Mouse (Mus musculus) hindbrain, embryonic 15.5 days (tissue): ENCODE data around the gene Pdk2. TPM values are rescaled to one million over a fixed set of nuclear protein-coding genes. Genes with fewer than 3 reads are reported as not detected.

Source experiments
- ATAC-seq: fragments of 200-750 bp; cut with Nextera tagmentation; 2 replicates; pipeline ENCODE4 v1.8.0; 2017; ENCODE audit warnings: low read depth, moderate number of reproducible peaks, moderate TSS enrichment; ENCODE audit not compliant: low FRiP score
- H3K27ac ChIP-seq: fragments of 300-500 bp; sonication (generic); replicated peaks from 2 replicates; pipeline ENCODE4 v1.5.1; 2015; ENCODE audit warnings: mild to moderate bottlenecking, inconsistent platforms
- H3K27me3 ChIP-seq: fragments of 300-500 bp; sonication (generic); 2 replicates; pipeline ENCODE4 v1.6.1; 2015; ENCODE audit warnings: control low read depth, inconsistent platforms
- H3K36me3 ChIP-seq: fragments of 300-500 bp; sonication (generic); 2 replicates; pipeline ENCODE4 v1.6.1; 2015; ENCODE audit warnings: control low read depth, inconsistent platforms
- H3K4me1 ChIP-seq: fragments of 300-500 bp; sonication (generic); replicated peaks from 2 replicates; pipeline ENCODE4 v1.6.1; 2015; ENCODE audit warnings: control low read depth, inconsistent platforms
- H3K4me2 ChIP-seq: fragments of 300-500 bp; sonication (generic); 2 replicates; pipeline ENCODE4 v1.6.1; 2015; ENCODE audit warnings: moderate library complexity, mild to moderate bottlenecking, inconsistent platforms
- H3K4me3 ChIP-seq: fragments of 300-500 bp; sonication (generic); 2 replicates; pipeline ENCODE4 v1.5.1; 2015; ENCODE audit warnings: mild to moderate bottlenecking, inconsistent platforms
- H3K9ac ChIP-seq: fragments of 300-500 bp; sonication (generic); 2 replicates; pipeline ENCODE4 v1.6.1; 2015; ENCODE audit warnings: inconsistent platforms
- H3K9me3 ChIP-seq: fragments of 300-500 bp; sonication (generic); 2 replicates; pipeline ENCODE4 v1.6.1; 2016; ENCODE audit warnings: control low read depth, inconsistent platforms
- WGBS: fragments of 180-500 bp; shearing (Covaris S2); methylation state at CpG from one replicate; pipeline ENCODE4 v1.1.7; 2015; 5-methylcytosine and 5-hydroxymethylcytosine counted together
- polyA plus RNA-seq: library from polyadenylated mRNA; unstranded; fragments of >200 nt; fragmentation: Nextera tagmentation; extraction: Ambion mirVana; gene quantifications from 2 replicates; pipeline ENCODE4 v1.2.1, GENCODE M21; 2015

Gene Pdk2
- polyA plus RNA-seq, 1 experiment from 2014 or later: 33.4 TPM

- Histone ChIP-seq H3K9me3 (no peaks in the 10 kb centered on the region), H3K27ac (no peak overlapping the region), H3K4me1 (peaks cover 38% of the 10 kb centered on the region), H3K27me3 (peaks cover 11% of the 10 kb centered on the region; the same call in 1 of the 2 replicates), H3K4me2 (peak overlapping the region; percentile 91), H3K4me3 (no peak overlapping the region), H3K36me3 (no peaks in the 10 kb centered on the region), H3K9ac (no peak overlapping the region)
- 66% methylated on average over 7 of the region's 7 CpGs for WGBS
- no peak for ATAC-seq
Observed at GRCm38 (mm10) chr11:95077956-95078355, 36.8 kb upstream of the Pdk2 start.

GRCm38 (mm10) chr11:95076536-95077111 lies 35.5 kb upstream of the Pdk2 start, which contains the start of gene Itga3:
Gene Itga3 (minus strand): TSS chr11:95076801.
- WGBS: under 1% methylated on average over 50 of the region's 51 CpGs

GRCm38 (mm10) chr11:95076041-95076535 lies 34.9 kb upstream of the Pdk2 start:
- ATAC-seq: peak; percentile 73
- H3K4me2 ChIP-seq: peak overlapping the region; percentile 91
- H3K9me3 ChIP-seq: no peaks in the 10 kb centered on the region
- under 1% methylated on average over 37 of the region's 42 CpGs for WGBS
- H3K27ac ChIP-seq: peak overlapping the region; percentile 82
- H3K4me1 ChIP-seq: peaks cover 45% of the 10 kb centered on the region
- no peaks in the 10 kb centered on the region for H3K36me3 ChIP-seq
- H3K9ac ChIP-seq: peak overlapping the region; percentile 78
- H3K4me3 ChIP-seq: peak overlapping the region; percentile 68
- peaks cover 11% of the 10 kb centered on the region; the same call in 1 of the 2 replicates for H3K27me3 ChIP-seq

More at GRCm38 (mm10) chr11:95076536-95077111, 35.5 kb upstream of the Pdk2 start, which contains the start of gene Itga3:
- H3K36me3 ChIP-seq: no peaks in the 10 kb centered on the region
- peak within 1 kb of the TSS; percentile 82 for H3K27ac ChIP-seq
- peaks cover 45% of the 10 kb centered on the region for H3K4me1 ChIP-seq
- peak within 1 kb of the TSS; percentile 68 for H3K4me3 ChIP-seq
- H3K9me3 ChIP-seq: no peaks in the 10 kb centered on the region
- peak within 1 kb of the TSS; percentile 78 for H3K9ac ChIP-seq
- peaks cover 11% of the 10 kb centered on the region; the same call in 1 of the 2 replicates for H3K27me3 ChIP-seq
- peak within 1 kb of the TSS; percentile 91 for H3K4me2 ChIP-seq
- ATAC-seq: peak; percentile 86

GRCm38 (mm10) chr11:95075197-95076040 lies 34.3 kb upstream of the Pdk2 start:
- no peaks in the 10 kb centered on the region for H3K36me3 ChIP-seq
- peak; percentile 16; the same call in 1 of the 2 replicates for ATAC-seq
- WGBS: 6% methylated on average over 19 of the region's 19 CpGs
- peaks cover 11% of the 10 kb centered on the region; the same call in 1 of the 2 replicates for H3K27me3 ChIP-seq
- peak overlapping the region; percentile 68 for H3K4me3 ChIP-seq
- H3K9me3 ChIP-seq: no peaks in the 10 kb centered on the region
- H3K4me1 ChIP-seq: peaks cover 45% of the 10 kb centered on the region
- H3K9ac ChIP-seq: peak overlapping the region; percentile 78
- peak overlapping the region; percentile 91 for H3K4me2 ChIP-seq
- peak overlapping the region; percentile 82 for H3K27ac ChIP-seq

- no peak for ATAC-seq
- H3K27me3 ChIP-seq: peaks cover 9% of the 10 kb centered on the region; the same call in 1 of the 2 replicates
- no peak overlapping the region for H3K27ac ChIP-seq
- H3K4me3 ChIP-seq: peak overlapping the region; percentile 68
- peak overlapping the region; percentile 91 for H3K4me2 ChIP-seq
- WGBS: 77% methylated on average over 4 of the region's 4 CpGs
- peaks cover 45% of the 10 kb centered on the region for H3K4me1 ChIP-seq
- no peaks in the 10 kb centered on the region for H3K36me3 ChIP-seq
- H3K9ac ChIP-seq: peak overlapping the region; percentile 78; the same call in 1 of the 2 replicates
- no peaks in the 10 kb centered on the region for H3K9me3 ChIP-seq
Observed at GRCm38 (mm10) chr11:95074694-95075093, 33.5 kb upstream of the Pdk2 start.

- no peak overlapping the region for H3K4me2 ChIP-seq
- H3K27ac ChIP-seq: no peak overlapping the region
- H3K27me3 ChIP-seq: peaks cover 5% of the 10 kb centered on the region; the same call in 1 of the 2 replicates
- no peak for ATAC-seq
- H3K9me3 ChIP-seq: no peaks in the 10 kb centered on the region
- H3K9ac ChIP-seq: no peak overlapping the region
- H3K4me3 ChIP-seq: no peak overlapping the region
- 74% methylated on average over 4 of the region's 4 CpGs for WGBS
- H3K4me1 ChIP-seq: peaks cover 45% of the 10 kb centered on the region
- no peaks in the 10 kb centered on the region for H3K36me3 ChIP-seq
Observed at GRCm38 (mm10) chr11:95073835-95074234, 32.7 kb upstream of the Pdk2 start.

- Histone ChIP-seq H3K27me3 (peaks cover 3% of the 10 kb centered on the region; the same call in 1 of the 2 replicates), H3K36me3 (no peaks in the 10 kb centered on the region), H3K4me2 (no peak overlapping the region), H3K4me1 (peaks cover 39% of the 10 kb centered on the region), H3K9ac (0 out of 2 replicates have a peak overlapping the region, but pooled peaks have one; percentile 3), H3K9me3 (no peaks in the 10 kb centered on the region), H3K27ac (no peak overlapping the region), H3K4me3 (no peak overlapping the region)
- ATAC-seq: no peak
- 66% methylated on average over 5 of the region's 5 CpGs for WGBS
Observed at GRCm38 (mm10) chr11:95072804-95073203, 31.6 kb upstream of the Pdk2 start.

- WGBS: 63% methylated on average over 8 of the region's 8 CpGs
Observed at GRCm38 (mm10) chr11:95072136-95072535, 31.0 kb upstream of the Pdk2 start.

GRCm38 (mm10) chr11:95071266-95071665 lies 30.1 kb upstream of the Pdk2 start:
- 55% methylated on average over 7 of the region's 7 CpGs for WGBS
- no peaks in the 10 kb centered on the region for H3K9me3 ChIP-seq
- H3K27ac ChIP-seq: no peak overlapping the region
- H3K27me3 ChIP-seq: no peaks in the 10 kb centered on the region
- H3K4me3 ChIP-seq: no peak overlapping the region
- no peak overlapping the region for H3K9ac ChIP-seq
- H3K4me1 ChIP-seq: peaks cover 29% of the 10 kb centered on the region
- no peak overlapping the region for H3K4me2 ChIP-seq
- H3K36me3 ChIP-seq: no peaks in the 10 kb centered on the region
- ATAC-seq: no peak

More at GRCm38 (mm10) chr11:95072136-95072535, 31.0 kb upstream of the Pdk2 start:
- no peak overlapping the region for H3K9ac ChIP-seq
- no peak overlapping the region for H3K4me2 ChIP-seq
- no peak overlapping the region for H3K27ac ChIP-seq
- no peak for ATAC-seq
- H3K4me3 ChIP-seq: no peak overlapping the region
- H3K4me1 ChIP-seq: peaks cover 33% of the 10 kb centered on the region
- H3K9me3 ChIP-seq: no peaks in the 10 kb centered on the region
- H3K36me3 ChIP-seq: no peaks in the 10 kb centered on the region
- no peaks in the 10 kb centered on the region for H3K27me3 ChIP-seq

- peaks cover 6% of the 10 kb centered on the region for H3K36me3 ChIP-seq
- H3K9ac ChIP-seq: no peak overlapping the region
- H3K4me1 ChIP-seq: peaks cover 23% of the 10 kb centered on the region
- H3K27me3 ChIP-seq: no peaks in the 10 kb centered on the region
- no peak overlapping the region for H3K27ac ChIP-seq
- no peak for ATAC-seq
- H3K9me3 ChIP-seq: no peaks in the 10 kb centered on the region
- H3K4me3 ChIP-seq: no peak overlapping the region
- H3K4me2 ChIP-seq: no peak overlapping the region
- 77% methylated on average over 8 of the region's 8 CpGs for WGBS
Observed at GRCm38 (mm10) chr11:95070140-95071107, 29.3 kb upstream of the Pdk2 start.
